3 mouse cellular contexts compared by ENCODE assay signal in genomic region chr10:3114421-3114820, GRCm38 (mm10).
DNase-seq lines count a peak whose midpoint lies in the region.

No protein-coding gene starts in this region.

- peak; percentile 92 for DNase-seq in heart, adult 11 months
- DNase-seq in kidney, adult 9 months = peak; percentile 5
- peak; percentile 2 for DNase-seq in spleen, adult 12 weeks (ENCODE audit: low spot score)

Comparison
In these comparisons a context has a peak if more than half of its experiments do, and no peak if none do; other contexts are left out.
1. DNase-seq: peak in every context shown above with its lines; median percentile 92 in heart, adult 11 months; 5 in kidney, adult 9 months; 2 in spleen, adult 12 weeks.